In genomic region chr17:23654410-23654809, GRCm38 (mm10) we compare ENCODE assay signal across 18 mouse cellular contexts. TPM values are rescaled to one million over a fixed set of nuclear protein-coding genes. Genes with fewer than 3 reads are reported as not detected.
A peak's percentile ranks its signal among the peaks of the same experiment; 100 is the strongest.
DNase-seq lines count a peak whose midpoint lies in the region; ATAC-seq lines count a peak whose summit lies in the region.
"Had no signal": no experiment of that assay in that cellular context is flagged by ENCODE, and none has a peak within 500 bp of the region (broad histone marks: within the 10 kb centered on the region; RNA-seq: fewer than 3 reads in every experiment).

No protein-coding gene starts in this region.

- DNase-seq in yolk sac, embryonic 10.5 days (ENCODE audit: low spot score): no peak
- no peak for DNase-seq in urinary bladder, postnatal 14 days (ENCODE audit: low spot score)
- DNase-seq in heart, adult 18-20 months: no peak
- DNase-seq: adrenal gland, adult 2 months; adrenal gland, postnatal 10 days; adrenal gland, postnatal 25 days; cerebellum, adult 11-12 months; cerebellum, adult 2 months; cerebellum, adult 9-10 months; cerebellum, postnatal 10 days; cerebellum, postnatal 25 days; embryo, embryonic 11 days had no signal

- peak; percentile 46; the same call in 1 of the 2 replicates for ATAC-seq in common myeloid progenitor, adult 5-6 weeks (replicated peaks; ENCODE audit: low read depth, poor library complexity, severe bottlenecking)
- peak; percentile 46 to 47 for ATAC-seq in hematopoietic stem cell, adult 5-6 weeks (replicated peaks in 1 of 2; ENCODE audit: insufficient read depth in 1 of 2, low FRiP score in 2 of 2, low TSS enrichment in 1 of 2, low read depth in 1 of 2, poor library complexity in 2 of 2, severe bottlenecking in 2 of 2)
- peak; percentile 68 for ATAC-seq in megakaryocyte progenitor cell, adult 5-6 weeks (replicated peaks; ENCODE audit: poor library complexity)
- ATAC-seq: forebrain, embryonic 14.5 days; forebrain, embryonic 16.5 days had no signal

RNA-seq across cellular contexts. Expression of gene Bicdl2, which starts 5.9 kb away (rescaled TPM):
- total RNA-seq in common myeloid progenitor, adult 5-6 weeks (2017): not detected in 2 replicates
- not detected in 2 replicates for total RNA-seq in hematopoietic stem cell, adult 5-6 weeks (2017)
- total RNA-seq in megakaryocyte progenitor cell, adult 5-6 weeks (2015): not detected in 2 replicates
- total RNA-seq in megakaryocyte progenitor cell, adult 5-6 weeks (2017): not detected in 2 replicates
- not detected for total RNA-seq in heart, adult 18-20 months (2021)
- total RNA-seq: adrenal gland, adult 2 months; adrenal gland, postnatal 10 days; adrenal gland, postnatal 25 days had no signal

RNA-seq across cellular contexts. Expression of gene Mmp25, which starts 9.3 kb away (rescaled TPM):
- 0.24 TPM in 1 of 2 replicates, not detected in the other for total RNA-seq in common myeloid progenitor, adult 5-6 weeks (2017)
- 2.7 and 5.2 TPM in 2 replicates for total RNA-seq in hematopoietic stem cell, adult 5-6 weeks (2017)
- 1.3 and 1.4 TPM in 2 replicates for total RNA-seq in megakaryocyte progenitor cell, adult 5-6 weeks (2015)
- 0.42 and 1.4 TPM in 2 replicates for total RNA-seq in megakaryocyte progenitor cell, adult 5-6 weeks (2017)
- under 1 TPM in 1 of 2 experiments, not detected in 1; 0.13 TPM for total RNA-seq in heart, adult 18-20 months (2021)
- total RNA-seq: MEL had no signal

RNA-seq across cellular contexts. Expression of gene Hcfc1r1, which starts 19.0 kb away (rescaled TPM):
- total RNA-seq in common myeloid progenitor, adult 5-6 weeks (2017): 19.2 and 26.9 TPM in 2 replicates
- total RNA-seq in hematopoietic stem cell, adult 5-6 weeks (2017): 32.0 and 33.6 TPM in 2 replicates
- total RNA-seq in megakaryocyte progenitor cell, adult 5-6 weeks (2015): 39.1 and 42.7 TPM in 2 replicates
- 17.8 and 20.2 TPM in 2 replicates for total RNA-seq in megakaryocyte progenitor cell, adult 5-6 weeks (2017)
- total RNA-seq in heart, adult 18-20 months (2021): 100 to 1,000 TPM; 191 to 199 TPM

RNA-seq across cellular contexts. Expression of gene Thoc6, which starts 19.3 kb away (rescaled TPM):
- total RNA-seq in common myeloid progenitor, adult 5-6 weeks (2017): 44.6 and 55.5 TPM in 2 replicates
- total RNA-seq in hematopoietic stem cell, adult 5-6 weeks (2017): 34.0 and 48.2 TPM in 2 replicates
- 32.3 and 33.4 TPM in 2 replicates for total RNA-seq in megakaryocyte progenitor cell, adult 5-6 weeks (2015)
- total RNA-seq in megakaryocyte progenitor cell, adult 5-6 weeks (2017): 45.7 and 51.2 TPM in 2 replicates
- total RNA-seq in heart, adult 18-20 months (2021): 10 to 100 TPM; 11.0 to 11.2 TPM

RNA-seq across cellular contexts. Expression of gene Tnfrsf12a, which starts 22.9 kb away (rescaled TPM):
- total RNA-seq in common myeloid progenitor, adult 5-6 weeks (2017): 10.1 and 13.2 TPM in 2 replicates
- total RNA-seq in hematopoietic stem cell, adult 5-6 weeks (2017): 6.3 and 24.1 TPM in 2 replicates
- total RNA-seq in megakaryocyte progenitor cell, adult 5-6 weeks (2015): 3.6 and 4.3 TPM in 2 replicates
- total RNA-seq in megakaryocyte progenitor cell, adult 5-6 weeks (2017): 5.9 and 7.9 TPM in 2 replicates
- 10 to 100 TPM; 63.7 to 89.9 TPM for total RNA-seq in heart, adult 18-20 months (2021)
